Mouse (Mus musculus): ENCODE results near the gene Psg22.
"Not testable (repeated sequence)": the region's sequence is repeated elsewhere in the genome, so short reads cannot be mapped to it uniquely, and the experiment has no call there.

DNA sequence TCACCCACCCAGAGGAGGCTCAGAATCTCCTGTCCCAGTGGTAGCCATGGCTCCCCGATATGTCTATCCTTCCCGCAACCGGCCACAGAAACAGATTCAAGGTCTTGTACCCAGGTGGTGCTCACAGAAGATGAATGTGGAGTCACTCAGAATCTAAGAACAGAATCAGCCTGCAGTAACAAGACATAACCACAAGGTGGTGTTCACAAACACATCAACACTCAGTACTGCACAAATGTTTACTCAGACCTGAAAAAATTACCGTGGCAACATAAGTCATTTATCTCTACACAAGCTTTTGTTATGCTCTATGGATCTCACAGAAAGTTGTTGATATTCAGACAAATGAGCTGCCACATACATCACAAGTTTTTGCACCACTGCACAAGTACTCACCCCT is 7.6 kb upstream of the Psg22 start:
- TF ChIP-seq CTCF (IDR thresholded peaks at IDR 0.05; ENCODE audit: low read depth) = peak; percentile 41
- TF ChIP-seq EP300 (IDR thresholded peaks at IDR 0.05; ENCODE audit: low read depth) = not testable (repeated sequence)
